ENCODE assay signal across 25 mouse cellular contexts in the genomic region with DNA sequence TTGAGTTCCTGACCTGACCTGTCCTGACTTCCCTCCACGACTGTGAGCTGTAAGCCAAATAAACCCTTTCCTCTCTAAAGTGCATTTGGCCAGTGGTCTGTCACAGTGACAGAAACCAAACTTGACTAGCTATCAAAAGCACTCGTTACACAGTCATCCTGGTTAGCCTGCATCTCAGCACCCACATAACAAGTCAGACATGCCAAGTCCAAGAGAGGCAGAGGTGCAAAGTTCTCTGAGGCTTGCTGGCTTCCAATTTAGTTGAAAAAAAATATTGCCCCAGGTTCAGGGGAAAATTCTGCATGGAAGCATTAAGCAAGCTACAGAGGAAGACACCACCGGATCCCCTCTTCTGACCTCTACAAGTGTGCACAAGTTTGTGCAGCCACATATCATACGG. TPM values are rescaled to one million over a fixed set of nuclear protein-coding genes. Genes with fewer than 3 reads are reported as not detected.
A peak's percentile ranks its signal among the peaks of the same experiment; 100 is the strongest.
DNase-seq lines count a peak whose midpoint lies in the region; ATAC-seq and TF ChIP-seq lines count a peak whose summit lies in the region.
"Had no signal": no experiment of that assay in that cellular context is flagged by ENCODE, and none has a peak within 500 bp of the region (broad histone marks: within the 10 kb centered on the region; RNA-seq: fewer than 3 reads in every experiment).

No protein-coding gene starts in this region.

- ATAC-seq in frontal cortex, adult (ENCODE audit: low TSS enrichment), result peak; percentile 60
- no peak for ATAC-seq in liver, embryonic 11.5 days (replicated peaks; ENCODE audit: low FRiP score)
- ATAC-seq: activated CD4-positive, CD25-positive, alpha-beta regulatory T cell, adult 4 months; forebrain, embryonic 13.5 days; forebrain, embryonic 15.5 days; Patski had no signal

- no peaks in the 10 kb centered on the region for H3K79me2 ChIP-seq in liver, adult 2 months (ENCODE audit: control insufficient read depth, insufficient read depth, low read length)
- peaks cover 17% of the 10 kb centered on the region for H3K79me2 ChIP-seq in macrophage (ENCODE audit: inconsistent target)

- no peak overlapping the region for H3K27ac ChIP-seq in liver, adult 2 months (replicated peaks; ENCODE audit: insufficient read depth, low read depth, low read length)
- H3K27ac ChIP-seq in liver, embryonic 11.5 days (ENCODE audit: low read depth, low read length), result no peak overlapping the region
- H3K27ac ChIP-seq in bone marrow macrophage, adult 2 months (ENCODE audit: insufficient read depth, low read depth, low read length), result peak overlapping the region; percentile 30
- H3K27ac ChIP-seq in macrophage, result peak overlapping the region; percentile 94
- H3K27ac ChIP-seq: embryonic facial prominence, embryonic 10.5 days; embryonic facial prominence, embryonic 12.5 days; forebrain, embryonic 13.5 days; forebrain, embryonic 15.5 days had no signal

- no peak for TF ChIP-seq POLR2A in liver, adult 2 months (IDR thresholded peaks at IDR 0.05; ENCODE audit: extremely low read depth, insufficient read depth, low read length)
- TF ChIP-seq POLR2A in bone marrow macrophage, adult 2 months (IDR thresholded peaks at IDR 0.05; ENCODE audit: borderline replicate concordance, low read depth, low read length), result no peak

- no peak for DNase-seq in frontal cortex, postnatal 36 days (ENCODE audit: low spot score in 2 of 2)
- peak; percentile 81 for DNase-seq in liver, adult 2 months (ENCODE audit: extremely low read depth, low read depth, low spot score)
- no peak for DNase-seq in liver, embryonic 11.5 days (ENCODE audit: low spot score)
- DNase-seq in urinary bladder, postnatal 14 days (ENCODE audit: low spot score), result no peak
- no peak for DNase-seq in layer of hippocampus, postnatal 10 days (ENCODE audit: low spot score in 2 of 2)
- DNase-seq: adrenal gland, adult 8-10 months; adrenal gland, postnatal 14 days; adrenal gland, postnatal 36 days; B cell, adult 2 months; cerebellum, adult 11-12 months; cerebellum, adult 2 months; cerebellum, adult 9-10 months; cerebellum, postnatal 10 days; cerebellum, postnatal 25 days had no signal

- TF ChIP-seq CTCF in liver, adult 2 months (IDR thresholded peaks at IDR 0.05; ENCODE audit: low read depth, low read length), result no peak
- TF ChIP-seq CTCF in bone marrow macrophage, adult 2 months (IDR thresholded peaks at IDR 0.05; ENCODE audit: low read depth, low read length), result no peak

- H3K9me3 ChIP-seq in liver, embryonic 11.5 days (ENCODE audit: control insufficient read depth, low read length), result no peaks in the 10 kb centered on the region
- H3K9me3 ChIP-seq: embryonic facial prominence, embryonic 10.5 days; embryonic facial prominence, embryonic 12.5 days; forebrain, embryonic 13.5 days; forebrain, embryonic 15.5 days; G1E had no signal

- no peaks in the 10 kb centered on the region for H3K36me3 ChIP-seq in liver, adult 2 months (ENCODE audit: control insufficient read depth, insufficient read depth, low read length)
- no peaks in the 10 kb centered on the region for H3K36me3 ChIP-seq in liver, embryonic 11.5 days (ENCODE audit: control insufficient read depth, insufficient read depth, low read length)
- no peaks in the 10 kb centered on the region for H3K36me3 ChIP-seq in macrophage (ENCODE audit: inconsistent target)
- H3K36me3 ChIP-seq: embryonic facial prominence, embryonic 10.5 days; embryonic facial prominence, embryonic 12.5 days; forebrain, embryonic 15.5 days; G1E had no signal

- H3K4me3 ChIP-seq in liver, adult 2 months (ENCODE audit: insufficient read depth, low read depth, low read length), result no peak overlapping the region
- H3K4me3 ChIP-seq in liver, embryonic 11.5 days (ENCODE audit: low read depth, low read length), result no peak overlapping the region
- H3K4me3 ChIP-seq in bone marrow macrophage, adult 2 months (ENCODE audit: insufficient read depth, low read length), result no peak overlapping the region
- H3K4me3 ChIP-seq in macrophage (ENCODE audit: inconsistent target), result no peak overlapping the region
- H3K4me3 ChIP-seq: embryonic facial prominence, embryonic 10.5 days; embryonic facial prominence, embryonic 12.5 days; forebrain, embryonic 13.5 days; forebrain, embryonic 15.5 days had no signal

- WGBS in liver, adult 2 months, result 36% methylated on average over 4 of the region's 4 CpGs
- WGBS in liver, embryonic 11.5 days, result 73% methylated on average over 4 of the region's 4 CpGs
- WGBS in macrophage (ENCODE audit: missing documents), result 85% methylated on average over 4 of the region's 4 CpGs

- no peaks in the 10 kb centered on the region for H3K27me3 ChIP-seq in liver, adult 2 months (ENCODE audit: control insufficient read depth, insufficient read depth, low read length)
- H3K27me3 ChIP-seq in liver, embryonic 11.5 days (replicated peaks; ENCODE audit: control insufficient read depth, insufficient read depth, low read length), result no peaks in the 10 kb centered on the region
- H3K27me3 ChIP-seq: CH12.LX; embryonic facial prominence, embryonic 12.5 days; forebrain, embryonic 13.5 days; forebrain, embryonic 15.5 days; Patski had no signal

- H3K4me2 ChIP-seq in liver, embryonic 11.5 days, result no peak overlapping the region
- H3K4me2 ChIP-seq: embryonic facial prominence, embryonic 12.5 days; forebrain, embryonic 13.5 days; forebrain, embryonic 15.5 days had no signal

- H3K4me1 ChIP-seq in liver, adult 2 months (ENCODE audit: control insufficient read depth, insufficient read depth, low read length), result peaks cover 7% of the 10 kb centered on the region
- H3K4me1 ChIP-seq in liver, embryonic 11.5 days (replicated peaks; ENCODE audit: control insufficient read depth, insufficient read depth, low read length), result 0 out of 2 replicates have a peak, but pooled peaks cover 6% of the 10 kb centered on the region
- H3K4me1 ChIP-seq in bone marrow macrophage, adult 2 months (ENCODE audit: control insufficient read depth, insufficient read depth, low read length), result peaks cover 77% of the 10 kb centered on the region
- H3K4me1 ChIP-seq: embryonic facial prominence, embryonic 10.5 days; embryonic facial prominence, embryonic 12.5 days; forebrain, embryonic 13.5 days; forebrain, embryonic 15.5 days had no signal

- H3K9ac ChIP-seq in liver, adult 2 months (ENCODE audit: low read depth, low read length), result no peak overlapping the region
- H3K9ac ChIP-seq in liver, embryonic 11.5 days (ENCODE audit: low read depth, low read length), result no peak overlapping the region
- H3K9ac ChIP-seq: embryonic facial prominence, embryonic 12.5 days; forebrain, embryonic 13.5 days; forebrain, embryonic 15.5 days had no signal

RNA-seq across cellular contexts. Expression of gene Lgals3, which starts 14.3 kb away (rescaled TPM):
- 6.8 and 7.2 TPM in 2 replicates for total RNA-seq in liver, adult 2 months (2014; rRNA removed)
- polyA plus RNA-seq in liver, adult 2 months (2012; rRNA removed), result 5.2 and 7.9 TPM in 2 replicates
- 21.2 and 21.6 TPM in 2 replicates for polyA plus RNA-seq in liver, embryonic 11.5 days (2014; fragmentation: Nextera tagmentation; extraction: Ambion mirVana)
- polyA plus RNA-seq in bone marrow macrophage, adult 2 months (2012; ENCODE audit: insufficient read depth, insufficient read length, missing spikeins), result 4,409 and 4,976 TPM in 2 replicates
- 1,000 to 10,000 TPM in 5 of 26 experiments, 100 to 1,000 TPM in 21; 180 to 1,623 (median 610) TPM for total RNA-seq in macrophage (2018; cell fraction: chromatin; rRNA removed)
- 1,000 to 10,000 TPM; 1,563 to 6,453 (median 4,259) TPM for total RNA-seq in macrophage (2018; cell fraction: cytosol; rRNA removed)
- total RNA-seq in macrophage (2018; cell fraction: nucleus; rRNA removed), result 1,000 to 10,000 TPM in 13 of 26 experiments, 100 to 1,000 TPM in 13; 652 to 1,966 (median 982) TPM
- 3,973 to 5,612 TPM (median 5,299 TPM) in 3 replicates for polyA plus RNA-seq in macrophage (2018)
- total RNA-seq in layer of hippocampus, postnatal 10 days (2021), result 1 to 10 TPM; 1.7 to 1.9 TPM

RNA-seq across cellular contexts. Expression of gene Mapk1ip1l, which starts 55.2 kb away (rescaled TPM):
- total RNA-seq in liver, adult 2 months (2014; rRNA removed), result 22.2 and 25.6 TPM in 2 replicates
- 33.6 and 35.4 TPM in 2 replicates for polyA plus RNA-seq in liver, adult 2 months (2012; rRNA removed)
- polyA plus RNA-seq in liver, embryonic 11.5 days (2014; fragmentation: Nextera tagmentation; extraction: Ambion mirVana), result 84.7 and 88.8 TPM in 2 replicates
- 58.0 and 60.7 TPM in 2 replicates for polyA plus RNA-seq in bone marrow macrophage, adult 2 months (2012; ENCODE audit: insufficient read depth, insufficient read length, missing spikeins)
- total RNA-seq in macrophage (2018; cell fraction: chromatin; rRNA removed), result 100 to 1,000 TPM in 24 of 26 experiments, 10 to 100 TPM in 2; 77.2 to 277 (median 152) TPM
- 100 to 1,000 TPM in 2 of 26 experiments, 10 to 100 TPM in 24; 64.8 to 121 (median 73.6) TPM for total RNA-seq in macrophage (2018; cell fraction: cytosol; rRNA removed)
- total RNA-seq in macrophage (2018; cell fraction: nucleus; rRNA removed), result 100 to 1,000 TPM; 121 to 311 (median 154) TPM
- 44.9 to 52.8 TPM (median 52.2 TPM) in 3 replicates for polyA plus RNA-seq in macrophage (2018)
- total RNA-seq in layer of hippocampus, postnatal 10 days (2021), result 10 to 100 TPM; 66.1 to 80.8 TPM

Comparison
In these comparisons a context has a peak if more than half of its experiments do, and no peak if none do; other contexts are left out.
1. H3K27ac ChIP-seq: peak in bone marrow macrophage, adult 2 months (single experiment) and macrophage (single experiment); none in liver, adult 2 months (single experiment) and liver, embryonic 11.5 days (single experiment).
2. RNA of gene Lgals3, which starts 14.3 kb away (polyA plus RNA-seq): 3,973 to 5,612 TPM in macrophage and 4,409 to 4,976 TPM in bone marrow macrophage, adult 2 months; 21.2 to 21.6 TPM in liver, embryonic 11.5 days and 5.2 to 7.9 TPM in liver, adult 2 months; every median in the first group is over 100 times any median in the second.